Mouse (Mus musculus) cerebral cortex, adult 2 months (tissue): ENCODE results near the gene Mrpl58.

Experiments
- WGBS: fragments of 180-500 bp; shearing (Covaris S2); methylation state at CpG from one replicate; pipeline ENCODE4 v1.1.7; 2018; 5-methylcytosine and 5-hydroxymethylcytosine counted together

Mrpl58 gene

DNA sequence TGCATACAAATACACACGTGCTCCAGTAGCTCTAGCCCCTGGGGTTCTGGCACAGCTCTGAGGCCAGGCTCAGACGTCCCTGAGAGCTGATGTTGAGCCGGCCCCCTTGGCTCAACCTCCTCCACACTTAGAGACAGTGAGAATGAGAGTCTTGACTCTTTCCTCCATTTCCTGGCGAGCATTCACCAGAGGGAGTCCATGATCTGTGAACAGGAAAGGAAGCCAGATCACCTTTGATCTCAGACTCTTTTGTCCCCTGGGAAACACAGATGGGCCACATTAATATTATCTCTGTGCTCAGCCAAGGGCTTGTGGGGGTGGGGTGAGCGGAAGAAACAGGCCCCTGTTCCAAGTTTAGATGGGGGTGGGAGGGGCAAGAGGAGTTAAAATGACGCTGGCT, 53.9 kb downstream of the Mrpl58 start:
- WGBS, result 50% methylated on average over 6 of the region's 6 CpGs

DNA sequence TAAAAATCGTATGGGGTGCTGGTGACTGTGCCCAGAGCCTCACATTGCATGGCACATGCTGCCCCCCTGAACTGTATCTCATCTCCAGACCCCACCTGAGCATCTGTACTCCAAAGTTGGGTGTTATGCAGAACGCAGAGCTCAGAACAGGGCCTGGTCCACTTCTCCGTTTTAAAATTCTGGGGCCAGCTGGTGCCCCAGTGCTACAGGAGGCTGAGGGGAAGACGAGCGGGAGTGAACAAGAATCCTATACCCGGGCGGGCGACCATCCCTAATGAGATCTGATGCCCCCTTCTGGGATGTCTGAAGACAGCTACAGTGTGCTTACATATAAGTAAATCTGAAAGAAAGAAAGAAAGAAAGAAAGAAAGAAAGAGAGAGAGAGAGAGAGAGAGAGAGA, 57.4 kb downstream of the Mrpl58 start:
- 54% methylated on average over 8 of the region's 8 CpGs for WGBS

DNA sequence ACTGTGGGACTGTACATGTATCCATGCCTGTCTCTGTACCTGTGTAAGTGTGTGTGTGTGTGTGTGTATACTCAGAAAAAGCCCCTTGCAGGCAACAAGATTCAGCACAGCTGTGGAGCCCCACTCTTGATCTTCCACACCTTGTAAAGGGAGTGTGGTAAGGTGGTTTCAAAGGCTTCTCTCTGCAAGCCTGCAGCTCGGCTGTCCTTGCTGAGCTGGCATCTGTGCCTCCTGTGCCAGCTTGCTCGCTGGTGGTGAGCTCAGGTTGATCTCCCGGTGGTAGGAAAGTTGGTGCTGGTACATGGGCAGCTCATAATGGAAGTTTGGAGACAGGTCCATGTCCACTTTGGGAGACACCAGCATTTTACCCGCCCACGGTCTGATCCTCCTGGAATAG, 58.3 kb downstream of the Mrpl58 start:
- 79% methylated on average over 5 of the region's 5 CpGs for WGBS
